Mouse (Mus musculus) right cerebral cortex, postnatal 10 days (tissue): ENCODE measurements around the gene Phlpp1.

ENCODE experiments used
- DNase-seq, 2 experiments: peaks; one replicate each; pipeline ENCODE4 v3.0.0; 2021; ENCODE audit warnings: low spot score in 2 of 2

Gene Phlpp1

GRCm38 (mm10) chr1:106243371-106243770 lies 71.8 kb downstream of the Phlpp1 start:
- no peak for DNase-seq

GRCm38 (mm10) chr1:106244245-106244644 lies 72.7 kb downstream of the Phlpp1 start:
- DNase-seq, result no peak

- no peak for DNase-seq
Observed at GRCm38 (mm10) chr1:106254047-106254446, 82.5 kb downstream of the Phlpp1 start.

GRCm38 (mm10) chr1:106257176-106257575 lies 85.6 kb downstream of the Phlpp1 start:
- DNase-seq, result no peak

GRCm38 (mm10) chr1:106268028-106268799 lies 96.7 kb downstream of the Phlpp1 start:
- no peak for DNase-seq

GRCm38 (mm10) chr1:106269337-106269736 lies 97.8 kb downstream of the Phlpp1 start:
- no peak for DNase-seq

GRCm38 (mm10) chr1:106272916-106273315 lies 101.4 kb downstream of the Phlpp1 start:
- DNase-seq, result no peak

- DNase-seq, result no peak
Observed at GRCm38 (mm10) chr1:106273801-106274200, 102.2 kb downstream of the Phlpp1 start.

- DNase-seq, result no peak
Observed at GRCm38 (mm10) chr1:106274561-106275001, 103.0 kb downstream of the Phlpp1 start.

- DNase-seq, result no peak
Observed at GRCm38 (mm10) chr1:106275142-106275541, 103.6 kb downstream of the Phlpp1 start.

- no peak for DNase-seq
Observed at GRCm38 (mm10) chr1:106275731-106276130, 104.2 kb downstream of the Phlpp1 start.

GRCm38 (mm10) chr1:106276824-106277223 lies 105.3 kb downstream of the Phlpp1 start:
- DNase-seq, result no peak

GRCm38 (mm10) chr1:106277286-106277685 lies 105.7 kb downstream of the Phlpp1 start:
- DNase-seq, result no peak

- peak in 1 of 2 experiments; percentile 20 for DNase-seq
Observed at GRCm38 (mm10) chr1:106278552-106279060, 107.1 kb downstream of the Phlpp1 start.

GRCm38 (mm10) chr1:106279404-106280123 lies 108.0 kb downstream of the Phlpp1 start:
- DNase-seq, result no peak

GRCm38 (mm10) chr1:106280171-106280913 lies 108.8 kb downstream of the Phlpp1 start:
- DNase-seq, result no peak

- no peak for DNase-seq
Observed at GRCm38 (mm10) chr1:106286815-106287214, 115.3 kb downstream of the Phlpp1 start.

- no peak for DNase-seq
Observed at GRCm38 (mm10) chr1:106289065-106289464, 117.5 kb downstream of the Phlpp1 start.

- DNase-seq, result no peak
Observed at GRCm38 (mm10) chr1:106289580-106289979, 118.0 kb downstream of the Phlpp1 start.

- DNase-seq, result no peak
Observed at GRCm38 (mm10) chr1:106309394-106310039, 138.0 kb downstream of the Phlpp1 start.

- no peak for DNase-seq
Observed at GRCm38 (mm10) chr1:106310285-106310684, 138.7 kb downstream of the Phlpp1 start.
